Mouse (Mus musculus): ENCODE measurements at regions not wholly inside any gene's neighbourhood (a gene's known extent, or its start where the extent isn't known, plus 50 kb on each side); places are given as distances from the start of the nearest gene placed in this dataset.

- Histone ChIP-seq H3K27me3 (ENCODE audit: control insufficient read depth, insufficient read depth, low read length) (no peaks in the 10 kb centered on the region), H3K27ac (ENCODE audit: low read depth, low read length) (no peak overlapping the region), H3K4me3 (ENCODE audit: low read depth, low read length) (no peak overlapping the region), H3K4me1 (ENCODE audit: control insufficient read depth, insufficient read depth, low read length) (no peaks in the 10 kb centered on the region), H3K9ac (replicated peaks; ENCODE audit: low read depth, low read length) (no peak overlapping the region), H3K4me2 (ENCODE audit: low read depth, low read length) (no peak overlapping the region), H3K36me3 (ENCODE audit: control insufficient read depth, insufficient read depth, low read length) (no peaks in the 10 kb centered on the region), H3K9me3 (ENCODE audit: control insufficient read depth, low read length) (no peaks in the 10 kb centered on the region)
- ATAC-seq (ENCODE audit: low read depth): no peak; the same call in 1 of the 2 replicates
- 48% methylated on average over 9 of the region's 9 CpGs for WGBS
These were observed 95.4 kb upstream of the Bmper start for GRCm38 (mm10) chr9:23127338-23128017.

- H3K36me3 ChIP-seq (ENCODE audit: control insufficient read depth, insufficient read depth, low read length): no peaks in the 10 kb centered on the region
- H3K4me1 ChIP-seq (ENCODE audit: control insufficient read depth, insufficient read depth, low read length): no peaks in the 10 kb centered on the region
- no peak overlapping the region for H3K4me3 ChIP-seq (ENCODE audit: low read depth, low read length)
- no peak for ATAC-seq (ENCODE audit: low read depth)
- 59% methylated on average over 2 of the region's 2 CpGs for WGBS
- H3K9me3 ChIP-seq (ENCODE audit: control insufficient read depth, low read length): no peaks in the 10 kb centered on the region
- no peak overlapping the region for H3K4me2 ChIP-seq (ENCODE audit: low read depth, low read length)
- H3K27ac ChIP-seq (ENCODE audit: low read depth, low read length): no peak overlapping the region; the same call in 1 of the 2 replicates
- no peaks in the 10 kb centered on the region for H3K27me3 ChIP-seq (ENCODE audit: control insufficient read depth, insufficient read depth, low read length)
- H3K9ac ChIP-seq (replicated peaks; ENCODE audit: low read depth, low read length): no peak overlapping the region
These were observed 94.9 kb upstream of the Bmper start for GRCm38 (mm10) chr9:23128018-23128369.

- 92% methylated on average over 2 of the region's 2 CpGs for WGBS
- H3K4me3 ChIP-seq (ENCODE audit: low read depth, low read length): no peak overlapping the region
- no peak overlapping the region for H3K9ac ChIP-seq (replicated peaks; ENCODE audit: low read depth, low read length)
- ATAC-seq (ENCODE audit: low read depth): no peak
- no peaks in the 10 kb centered on the region for H3K4me1 ChIP-seq (ENCODE audit: control insufficient read depth, insufficient read depth, low read length)
- H3K4me2 ChIP-seq (ENCODE audit: low read depth, low read length): no peak overlapping the region
- H3K36me3 ChIP-seq (ENCODE audit: control insufficient read depth, insufficient read depth, low read length): no peaks in the 10 kb centered on the region
- H3K9me3 ChIP-seq (ENCODE audit: control insufficient read depth, low read length): no peaks in the 10 kb centered on the region
- no peak overlapping the region for H3K27ac ChIP-seq (ENCODE audit: low read depth, low read length)
- H3K27me3 ChIP-seq (ENCODE audit: control insufficient read depth, insufficient read depth, low read length): no peaks in the 10 kb centered on the region
These were observed 88.9 kb upstream of the Bmper start for GRCm38 (mm10) chr9:23134006-23134405.

- Histone ChIP-seq H3K36me3 (ENCODE audit: control insufficient read depth, insufficient read depth, low read length) (no peaks in the 10 kb centered on the region), H3K9me3 (ENCODE audit: control insufficient read depth, low read length) (no peaks in the 10 kb centered on the region), H3K9ac (replicated peaks; ENCODE audit: low read depth, low read length) (no peak overlapping the region), H3K4me3 (ENCODE audit: low read depth, low read length) (no peak overlapping the region), H3K4me2 (ENCODE audit: low read depth, low read length) (no peak overlapping the region), H3K4me1 (ENCODE audit: control insufficient read depth, insufficient read depth, low read length) (no peaks in the 10 kb centered on the region), H3K27ac (ENCODE audit: low read depth, low read length) (no peak overlapping the region), H3K27me3 (ENCODE audit: control insufficient read depth, insufficient read depth, low read length) (no peaks in the 10 kb centered on the region)
- 82% methylated on average over 12 of the region's 12 CpGs for WGBS
- ATAC-seq (ENCODE audit: low read depth): no peak
These were observed 88.3 kb upstream of the Bmper start for GRCm38 (mm10) chr9:23134421-23135118.

DNA sequence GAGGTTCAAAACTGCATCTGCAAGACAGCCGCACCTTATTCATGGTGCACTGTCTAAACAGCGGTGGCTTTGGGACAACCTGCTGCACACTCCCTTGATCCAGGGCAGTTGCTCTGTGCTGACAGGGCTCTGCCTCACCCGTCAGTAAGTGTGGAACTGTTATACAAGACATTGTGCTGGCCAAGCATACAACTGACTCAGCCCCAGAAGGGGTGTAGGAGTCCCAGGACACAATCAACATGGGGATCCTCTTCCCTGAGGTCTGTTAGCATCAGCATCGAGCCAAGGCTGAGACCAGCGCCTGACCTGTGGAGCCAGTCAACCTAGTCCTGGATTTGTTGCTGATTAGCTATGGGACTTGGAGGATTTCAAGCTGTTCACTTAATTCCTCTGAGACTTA lies 86.4 kb upstream of the Bmper start:
- no peak for ATAC-seq (ENCODE audit: low read depth)
- no peaks in the 10 kb centered on the region for H3K36me3 ChIP-seq (ENCODE audit: control insufficient read depth, insufficient read depth, low read length)
- H3K27ac ChIP-seq (ENCODE audit: low read depth, low read length): no peak overlapping the region
- no peak overlapping the region for H3K4me2 ChIP-seq (ENCODE audit: low read depth, low read length)
- no peak overlapping the region for H3K4me3 ChIP-seq (ENCODE audit: low read depth, low read length)
- no peaks in the 10 kb centered on the region for H3K9me3 ChIP-seq (ENCODE audit: control insufficient read depth, low read length)
- no peaks in the 10 kb centered on the region for H3K27me3 ChIP-seq (ENCODE audit: control insufficient read depth, insufficient read depth, low read length)
- 92% methylated on average over 5 of the region's 5 CpGs for WGBS
- no peak overlapping the region for H3K9ac ChIP-seq (replicated peaks; ENCODE audit: low read depth, low read length)
- H3K4me1 ChIP-seq (ENCODE audit: control insufficient read depth, insufficient read depth, low read length): no peaks in the 10 kb centered on the region

DNA sequence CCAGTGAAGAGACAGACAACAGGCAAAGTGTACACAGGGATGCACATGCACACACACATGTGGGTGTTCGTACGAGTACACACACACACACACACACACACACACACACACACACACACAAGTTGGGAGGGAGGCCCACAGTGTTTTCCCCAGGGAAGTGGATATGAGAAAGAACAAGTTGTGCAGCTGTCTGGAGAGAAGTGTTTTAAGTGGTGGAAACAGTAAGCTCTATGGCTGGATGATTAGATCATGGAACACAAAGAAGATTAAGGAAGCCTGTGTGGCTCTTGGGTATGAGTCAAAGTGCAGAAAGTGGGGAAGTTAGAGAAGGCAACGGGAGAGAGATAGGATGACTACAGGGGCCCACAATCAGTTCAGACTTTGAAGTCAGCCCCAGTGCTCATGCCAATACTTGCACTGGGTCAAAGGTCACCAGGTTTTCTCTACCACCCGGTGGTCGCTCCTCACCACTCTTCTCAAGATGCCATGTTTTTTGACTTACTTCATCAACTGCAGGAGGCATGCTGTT lies 85.1 kb upstream of the Bmper start:
- Histone ChIP-seq H3K9me3 (ENCODE audit: control insufficient read depth, low read length) (no peaks in the 10 kb centered on the region), H3K9ac (replicated peaks; ENCODE audit: low read depth, low read length) (no peak overlapping the region), H3K4me3 (ENCODE audit: low read depth, low read length) (no peak overlapping the region), H3K27me3 (ENCODE audit: control insufficient read depth, insufficient read depth, low read length) (no peaks in the 10 kb centered on the region), H3K4me2 (ENCODE audit: low read depth, low read length) (no peak overlapping the region), H3K36me3 (ENCODE audit: control insufficient read depth, insufficient read depth, low read length) (no peaks in the 10 kb centered on the region), H3K4me1 (ENCODE audit: control insufficient read depth, insufficient read depth, low read length) (no peaks in the 10 kb centered on the region), H3K27ac (ENCODE audit: low read depth, low read length) (no peak overlapping the region)
- 79% methylated on average over 5 of the region's 5 CpGs for WGBS
- no peak for ATAC-seq (ENCODE audit: low read depth)

GRCm38 (mm10) chr9:23139580-23140162 lies 83.2 kb upstream of the Bmper start:
- Histone ChIP-seq H3K27me3 (ENCODE audit: control insufficient read depth, insufficient read depth, low read length) (no peaks in the 10 kb centered on the region), H3K4me2 (ENCODE audit: low read depth, low read length) (no peak overlapping the region), H3K27ac (ENCODE audit: low read depth, low read length) (no peak overlapping the region), H3K4me3 (ENCODE audit: low read depth, low read length) (no peak overlapping the region), H3K9ac (replicated peaks; ENCODE audit: low read depth, low read length) (no peak overlapping the region), H3K36me3 (ENCODE audit: control insufficient read depth, insufficient read depth, low read length) (no peaks in the 10 kb centered on the region), H3K4me1 (ENCODE audit: control insufficient read depth, insufficient read depth, low read length) (no peaks in the 10 kb centered on the region), H3K9me3 (ENCODE audit: control insufficient read depth, low read length) (no peaks in the 10 kb centered on the region)
- no peak for ATAC-seq (ENCODE audit: low read depth)
- WGBS: 66% methylated on average over 4 of the region's 4 CpGs

- no peaks in the 10 kb centered on the region for H3K9me3 ChIP-seq (ENCODE audit: control insufficient read depth, low read length)
These were observed 78.6 kb upstream of the Bmper start for GRCm38 (mm10) chr9:23144281-23144680.

DNA sequence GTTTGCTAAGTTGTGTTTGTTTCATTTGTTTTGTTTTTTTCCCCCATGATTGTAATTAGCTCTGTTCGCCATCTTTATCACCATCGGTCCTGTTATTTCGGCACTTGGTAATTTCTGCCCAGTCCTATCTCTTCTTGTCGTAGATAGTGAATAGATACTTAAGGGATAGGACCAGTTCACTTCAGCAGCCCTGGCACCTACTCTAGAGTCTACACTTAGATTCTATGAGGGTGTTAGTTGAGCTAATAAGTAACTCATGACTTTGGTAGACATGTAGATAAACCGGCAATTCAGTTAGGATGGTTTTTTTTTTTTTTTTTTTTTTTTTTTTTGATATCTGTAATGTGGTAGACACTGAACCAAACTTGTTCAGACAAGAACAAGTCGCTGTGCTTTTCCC lies 72.5 kb upstream of the Bmper start:
- no peak for ATAC-seq (ENCODE audit: low read depth)
- H3K9ac ChIP-seq (replicated peaks; ENCODE audit: low read depth, low read length): no peak overlapping the region
- WGBS: 96% methylated on average over 6 of the region's 6 CpGs

More at GRCm38 (mm10) chr9:23144281-23144680, 78.6 kb upstream of the Bmper start:
- 83% methylated on average over 7 of the region's 7 CpGs for WGBS
- no peak overlapping the region for H3K4me3 ChIP-seq (ENCODE audit: low read depth, low read length)
- H3K36me3 ChIP-seq (ENCODE audit: control insufficient read depth, insufficient read depth, low read length): no peaks in the 10 kb centered on the region
- H3K4me2 ChIP-seq (ENCODE audit: low read depth, low read length): no peak overlapping the region
- H3K27ac ChIP-seq (ENCODE audit: low read depth, low read length): no peak overlapping the region
- no peaks in the 10 kb centered on the region for H3K27me3 ChIP-seq (ENCODE audit: control insufficient read depth, insufficient read depth, low read length)
- H3K9ac ChIP-seq (replicated peaks; ENCODE audit: low read depth, low read length): no peak overlapping the region
- H3K4me1 ChIP-seq (ENCODE audit: control insufficient read depth, insufficient read depth, low read length): no peaks in the 10 kb centered on the region
- ATAC-seq (ENCODE audit: low read depth): no peak

More for the DNA sequence above, 72.5 kb upstream of the Bmper start:
- no peak overlapping the region for H3K27ac ChIP-seq (ENCODE audit: low read depth, low read length)
- H3K4me1 ChIP-seq (ENCODE audit: control insufficient read depth, insufficient read depth, low read length): no peaks in the 10 kb centered on the region
- H3K36me3 ChIP-seq (ENCODE audit: control insufficient read depth, insufficient read depth, low read length): no peaks in the 10 kb centered on the region
- no peak overlapping the region for H3K4me3 ChIP-seq (ENCODE audit: low read depth, low read length)
- no peak overlapping the region for H3K4me2 ChIP-seq (ENCODE audit: low read depth, low read length)
- no peaks in the 10 kb centered on the region for H3K9me3 ChIP-seq (ENCODE audit: control insufficient read depth, low read length)
- H3K27me3 ChIP-seq (ENCODE audit: control insufficient read depth, insufficient read depth, low read length): no peaks in the 10 kb centered on the region
